Mouse (Mus musculus) MEL (cell line): Measurements from ENCODE around the gene Vipr2. TPM values are rescaled to one million over a fixed set of nuclear protein-coding genes. Genes with fewer than 3 reads are reported as not detected.

Source experiments
- DNase-seq: peaks from one replicate; pipeline ENCODE4 v3.0.0; 2011; ENCODE audit warnings: low read depth, low spot score
- H3K27ac ChIP-seq: 2 replicates; pipeline ENCODE4 v1.5.1; 2012; ENCODE audit warnings: low read depth, mild to moderate bottlenecking, control low read depth, low read length, moderate library complexity; ENCODE audit not compliant: control insufficient read depth
- H3K27me3 ChIP-seq, 2 experiments: fragments of 150-350 bp in 1 of 2; sonication (generic) in 1 of 2; 2 replicates each; pipeline ENCODE4 v1.6.1; 2012; ENCODE audit warnings: low read length in 2 of 2, mild to moderate bottlenecking in 2 of 2, improper control_type of control experiment in 1 of 2, moderate library complexity in 1 of 2; ENCODE audit not compliant: insufficient read depth in 2 of 2, control insufficient read depth in 1 of 2
- H3K36me3 ChIP-seq, 2 experiments: 2 replicates each; pipeline ENCODE4 v1.6.1; 2012 to 2014; ENCODE audit warnings: low read length in 2 of 2, improper control_type of control experiment in 1 of 2, inconsistent platforms in 1 of 2, mild to moderate bottlenecking in 1 of 2; ENCODE audit not compliant: insufficient read depth in 2 of 2, control insufficient read depth in 1 of 2
- H3K4me1 ChIP-seq, 2 experiments: fragments of 150-350 bp in 1 of 2; sonication (generic) in 1 of 2; 2 replicates each; pipeline ENCODE4 v1.6.1; 2012; ENCODE audit warnings: low read length in 2 of 2, improper control_type of control experiment in 1 of 2, mild to moderate bottlenecking in 1 of 2; ENCODE audit not compliant: insufficient read depth in 2 of 2, control insufficient read depth in 1 of 2
- H3K4me3 ChIP-seq, 2 experiments: fragments of 150-350 bp in 1 of 2; sonication (generic) in 1 of 2; 2 replicates each; pipeline ENCODE4 v1.5.1; 2012; ENCODE audit warnings: low read depth in 2 of 2, low read length in 2 of 2, mild to moderate bottlenecking in 2 of 2, moderate library complexity in 2 of 2, control low read depth in 1 of 2, improper control_type of control experiment in 1 of 2; ENCODE audit not compliant: control insufficient read depth in 1 of 2, insufficient read depth in 1 of 2
- H3K79me2 ChIP-seq: 2 replicates; pipeline ENCODE4 v1.6.1; 2012; ENCODE audit warnings: mild to moderate bottlenecking, low read length, moderate library complexity; ENCODE audit not compliant: control insufficient read depth, poor library complexity, insufficient read depth
- H3K9ac ChIP-seq: 2 replicates; pipeline ENCODE4 v1.6.1; 2012; ENCODE audit warnings: low read depth, mild to moderate bottlenecking, control low read depth, low read length, moderate library complexity; ENCODE audit not compliant: control insufficient read depth, poor library complexity, severe bottlenecking
- H3K9me3 ChIP-seq: fragments of 150-350 bp; sonication (generic); replicated peaks from 2 replicates; pipeline ENCODE4 v1.6.1; 2012; ENCODE audit warnings: mild to moderate bottlenecking, low read length, improper control_type of control experiment, moderate library complexity; ENCODE audit not compliant: insufficient read depth
- BHLHE40 ChIP-seq: IDR thresholded peaks from 2 replicates; pipeline ENCODE4 v1.6.1; 2012; ENCODE audit warnings: low read depth, mild to moderate bottlenecking, inconsistent platforms, low read length, improper control_type of control experiment, borderline replicate concordance
- CTCF ChIP-seq, 3 experiments: IDR thresholded peaks in 2 of 3; conservative IDR thresholded peaks in 1 of 3; 2 replicates each; pipeline ENCODE4 v1.5.1; 2011 to 2012; ENCODE audit warnings: low read length in 3 of 3, low read depth in 2 of 3, mild to moderate bottlenecking in 2 of 3, improper control_type of control experiment in 1 of 3, inconsistent platforms in 1 of 3, mixed read lengths in 1 of 3, moderate library complexity in 1 of 3; ENCODE audit not compliant: control insufficient read depth in 1 of 3, insufficient read depth in 1 of 3, poor library complexity in 1 of 3, severe bottlenecking in 1 of 3
- E2F4 ChIP-seq: IDR thresholded peaks from 2 replicates; pipeline ENCODE4 v1.6.1; 2011; ENCODE audit warnings: low read depth, low read length, improper control_type of control experiment, borderline replicate concordance
- ETS1 ChIP-seq: IDR thresholded peaks from 2 replicates; pipeline ENCODE4 v1.6.1; 2012; ENCODE audit warnings: low read depth, mild to moderate bottlenecking, inconsistent platforms, low read length, improper control_type of control experiment, moderate library complexity
- GATA1 ChIP-seq: IDR thresholded peaks from 2 replicates; pipeline ENCODE4 v1.6.1; 2011; ENCODE audit warnings: low read depth, low read length, improper control_type of control experiment
- JUND ChIP-seq: IDR thresholded peaks from 2 replicates; pipeline ENCODE4 v1.6.1; 2011; ENCODE audit warnings: low read depth, mild to moderate bottlenecking, improper control_type of control experiment, low read length
- MAX ChIP-seq: IDR thresholded peaks from 2 replicates; pipeline ENCODE4 v1.6.1; 2011; ENCODE audit warnings: low read length, improper control_type of control experiment
- MEF2A ChIP-seq: IDR thresholded peaks from 2 replicates; pipeline ENCODE4 v1.6.1; 2014; ENCODE audit warnings: low read depth, mild to moderate bottlenecking, inconsistent platforms, low read length, improper control_type of control experiment; ENCODE audit not compliant: poor library complexity, insufficient replicate concordance, severe bottlenecking; ENCODE audit errors: extremely low read depth
- MYB ChIP-seq: IDR thresholded peaks from 2 replicates; pipeline ENCODE4 v1.6.1; 2011; ENCODE audit warnings: mild to moderate bottlenecking, low read depth, low read length, improper control_type of control experiment
- MYC ChIP-seq: IDR thresholded peaks from 2 replicates; pipeline ENCODE4 v1.6.1; 2011; ENCODE audit warnings: low read depth, mild to moderate bottlenecking, low read length, improper control_type of control experiment, moderate library complexity
- NRF1 ChIP-seq: IDR thresholded peaks from 2 replicates; pipeline ENCODE4 v1.6.1; 2014; ENCODE audit warnings: low read depth, mild to moderate bottlenecking, inconsistent platforms, low read length, improper control_type of control experiment, moderate library complexity; ENCODE audit not compliant: poor library complexity, insufficient read depth, severe bottlenecking
- POLR2A ChIP-seq, 2 experiments: IDR thresholded peaks; 2 replicates each; pipeline ENCODE4 v1.6.1; 2011 to 2012; ENCODE audit warnings: low read length in 2 of 2, mild to moderate bottlenecking in 2 of 2, control low read depth in 1 of 2, improper control_type of control experiment in 1 of 2, low read depth in 1 of 2, moderate library complexity in 1 of 2; ENCODE audit not compliant: control insufficient read depth in 1 of 2, insufficient read depth in 1 of 2, poor library complexity in 1 of 2
- RAD21 ChIP-seq: IDR thresholded peaks from 2 replicates; pipeline ENCODE4 v1.6.1; 2011; ENCODE audit warnings: mild to moderate bottlenecking, low read depth, low read length, improper control_type of control experiment
- SMC3 ChIP-seq: IDR thresholded peaks from 2 replicates; pipeline ENCODE4 v1.6.1; 2011; ENCODE audit warnings: low read depth, low read length, improper control_type of control experiment
- TAL1 ChIP-seq: IDR thresholded peaks from 2 replicates; pipeline ENCODE4 v1.6.1; 2012; ENCODE audit warnings: mild to moderate bottlenecking, inconsistent platforms, low read length, moderate library complexity, mixed read lengths
- TBP ChIP-seq: IDR thresholded peaks from 2 replicates; pipeline ENCODE4 v1.8.0; 2011; ENCODE audit warnings: low read depth, low read length, improper control_type of control experiment
- UBTF ChIP-seq: IDR thresholded peaks from 2 replicates; pipeline ENCODE4 v1.6.1; 2012; ENCODE audit warnings: low read depth, mild to moderate bottlenecking, inconsistent platforms, low read length, improper control_type of control experiment, moderate library complexity, borderline replicate concordance; ENCODE audit not compliant: insufficient read depth
- USF1 ChIP-seq: IDR thresholded peaks from 2 replicates; pipeline ENCODE4 v1.6.1; 2014; ENCODE audit warnings: low read depth, mild to moderate bottlenecking, inconsistent platforms, low read length, improper control_type of control experiment, moderate library complexity
- USF2 ChIP-seq, 2 experiments: IDR thresholded peaks; 2 replicates each; pipeline ENCODE4 v1.6.1; 2011 to 2012; ENCODE audit warnings: improper control_type of control experiment in 2 of 2, low read length in 2 of 2, borderline replicate concordance in 1 of 2, inconsistent platforms in 1 of 2, low read depth in 1 of 2, mild to moderate bottlenecking in 1 of 2; ENCODE audit not compliant: insufficient read depth in 1 of 2
- ZC3H11A ChIP-seq: IDR thresholded peaks from 2 replicates; pipeline ENCODE4 v1.6.1; 2012; ENCODE audit warnings: low read depth, mild to moderate bottlenecking, inconsistent platforms, low read length, improper control_type of control experiment
- ZMIZ1 ChIP-seq: IDR thresholded peaks from 2 replicates; pipeline ENCODE4 v1.6.1; 2012; ENCODE audit warnings: low read depth, mild to moderate bottlenecking, inconsistent platforms, low read length, improper control_type of control experiment, moderate library complexity
- ZNF384 ChIP-seq: IDR thresholded peaks from 2 replicates; pipeline ENCODE4 v1.6.1; 2012; ENCODE audit warnings: low read depth, mild to moderate bottlenecking, inconsistent platforms, low read length, improper control_type of control experiment
- polyA plus RNA-seq, 2 experiments: library from polyadenylated mRNA; stranded (reverse) in 1 of 2; unstranded in 1 of 2; fragments of >175 nt in 1 of 2; fragments of >200 nt in 1 of 2; gene quantifications; 2 replicates each; pipeline versions ENCODE4 v1.2.1 to v1.2.4; 2012; ENCODE audit warnings: low replicate concordance in 2 of 2, low read depth in 1 of 2; ENCODE audit not compliant: insufficient read length in 2 of 2, insufficient read depth in 1 of 2, missing spikeins in 1 of 2
- total RNA-seq: library from RNA; depleted of rRNA; stranded (reverse); fragments of 300-350 nt; gene quantifications from 2 replicates; pipeline ENCODE4 v1.2.3, GENCODE M21; 2012; rRNA removed

The Vipr2 gene
- total RNA-seq = not detected in 2 replicates
- not detected for polyA plus RNA-seq

- Histone ChIP-seq H3K27me3 (no peaks in the 10 kb centered on the region), H3K9me3 (no peaks in the 10 kb centered on the region), H3K9ac (no peak within 1 kb of the TSS), H3K27ac (no peak within 1 kb of the TSS), H3K36me3 (no peaks in the 10 kb centered on the region), H3K4me3 (no peak within 1 kb of the TSS), H3K79me2 (no peaks in the 10 kb centered on the region), H3K4me1 (no peaks in the 10 kb centered on the region)
- TF ChIP-seq TAL1 (no peak), CTCF (IDR thresholded peaks at IDR 0.05 in 2 of 3, conservative IDR thresholded peaks at IDR 0.05 in 1 of 3; ENCODE audit: control insufficient read depth in 1 of 3, insufficient read depth in 1 of 3, low read depth in 2 of 3, low read length in 3 of 3, poor library complexity in 1 of 3, severe bottlenecking in 1 of 3) (no peak), UBTF (no peak), SMC3 (no peak), BHLHE40 (no peak), MAX (no peak), POLR2A (IDR thresholded peaks at IDR 0.05; ENCODE audit: control insufficient read depth in 1 of 2, insufficient read depth in 1 of 2, low read depth in 1 of 2, low read length in 2 of 2, poor library complexity in 1 of 2) (no peak), NRF1 (no peak), RAD21 (no peak), ETS1 (no peak), GATA1 (no peak), JUND (no peak), USF1 (no peak), E2F4 (no peak), TBP (no peak), MYC (no peak), ZMIZ1 (no peak), USF2 (IDR thresholded peaks at IDR 0.05; ENCODE audit: borderline replicate concordance in 1 of 2, insufficient read depth in 1 of 2, low read depth in 1 of 2, low read length in 2 of 2) (no peak), ZNF384 (no peak), MYB (no peak)
- no peak for DNase-seq
Observed at GRCm38 (mm10) chr12:116077074-116077854, at the start of gene Vipr2. Gene Vipr2 (plus strand): TSS chr12:116077726.

GRCm38 (mm10) chr12:116028095-116028494 lies 49.4 kb upstream of the Vipr2 start:
- DNase-seq = peak; percentile 88
- Histone ChIP-seq H3K27me3 (peaks cover 8% of the 10 kb centered on the region in 2 experiments), H3K79me2 (no peaks in the 10 kb centered on the region), H3K4me3 (no peak overlapping the region), H3K9ac (no peak overlapping the region), H3K36me3 (no peaks in the 10 kb centered on the region), H3K27ac (no peak overlapping the region), H3K9me3 (no peaks in the 10 kb centered on the region), H3K4me1 (no peaks in the 10 kb centered on the region)
- no peak for TF ChIP-seq MEF2A
- TF ChIP-seq ZC3H11A = peak; percentile 21; the same call in 1 of the 2 replicates
- TF ChIP-seq RAD21 = peak; percentile 73
- peak; percentile 53 for TF ChIP-seq SMC3
- no peak for TF ChIP-seq ETS1
- peak in 2 of 3 experiments; percentile 68 to 92; a peak in 4 of 6 replicates for TF ChIP-seq CTCF (IDR thresholded peaks at IDR 0.05 in 2 of 3, conservative IDR thresholded peaks at IDR 0.05 in 1 of 3; ENCODE audit: control insufficient read depth in 1 of 3, insufficient read depth in 1 of 3, low read depth in 2 of 3, low read length in 3 of 3, poor library complexity in 1 of 3, severe bottlenecking in 1 of 3)
- TF ChIP-seq NRF1 = no peak
